Mouse (Mus musculus) intestine, postnatal 0 days (tissue): ENCODE results near the gene 4931414P19Rik. TPM values are rescaled to one million over a fixed set of nuclear protein-coding genes. Genes with fewer than 3 reads are reported as not detected.
A peak's percentile ranks its signal among the peaks of the same experiment; 100 is the strongest.

Experiments used
- ATAC-seq: fragments of 200-750 bp; cut with Nextera tagmentation; 2 replicates; pipeline ENCODE4 v1.8.0; 2017; ENCODE audit warnings: mild to moderate bottlenecking, moderate TSS enrichment, moderate library complexity
- H3K27ac ChIP-seq: fragments of 300-500 bp; sonication (generic); 2 replicates; pipeline ENCODE4 v1.5.1; 2014; ENCODE audit warnings: mild to moderate bottlenecking, low read depth, low read length, moderate library complexity
- H3K27me3 ChIP-seq: fragments of 300-500 bp; sonication (generic); replicated peaks from 2 replicates; pipeline ENCODE4 v1.6.1; 2014; ENCODE audit warnings: low read length, mixed read lengths; ENCODE audit not compliant: control insufficient read depth, insufficient read depth
- H3K36me3 ChIP-seq: fragments of 300-500 bp; sonication (generic); 2 replicates; pipeline ENCODE4 v1.6.1; 2014; ENCODE audit warnings: mild to moderate bottlenecking, moderate library complexity; ENCODE audit not compliant: control insufficient read depth, insufficient read depth
- H3K4me1 ChIP-seq: fragments of 300-500 bp; sonication (generic); replicated peaks from 2 replicates; pipeline ENCODE4 v1.6.1; 2014; ENCODE audit warnings: antibody characterized with exemption, low read length, mixed read lengths; ENCODE audit not compliant: control insufficient read depth, insufficient read depth
- H3K4me2 ChIP-seq: fragments of 300-500 bp; sonication (generic); replicated peaks from 2 replicates; pipeline ENCODE4 v1.6.1; 2014; ENCODE audit warnings: low read depth, mild to moderate bottlenecking, moderate library complexity
- H3K4me3 ChIP-seq: fragments of 300-500 bp; sonication (generic); 2 replicates; pipeline ENCODE4 v1.5.1; 2014; ENCODE audit warnings: low read depth, low read length
- H3K9ac ChIP-seq: fragments of 300-500 bp; sonication (generic); 2 replicates; pipeline ENCODE4 v1.6.1; 2014; ENCODE audit warnings: mild to moderate bottlenecking, low read depth, low read length
- H3K9me3 ChIP-seq: fragments of 300-500 bp; sonication (generic); 2 replicates; pipeline ENCODE4 v1.6.1; 2016; ENCODE audit warnings: mixed run types; ENCODE audit not compliant: control insufficient read depth
- CTCF ChIP-seq: sonication (generic); IDR thresholded peaks from 2 replicates; pipeline ENCODE4 v1.5.1; 2016; ENCODE audit warnings: low read depth, mild to moderate bottlenecking, control low read depth, antibody characterized with exemption, moderate library complexity
- WGBS: fragments of 180-500 bp; shearing (Covaris S2); extraction: QIAGEN DNeasy Blood & Tissue Kit; methylation state at CpG from one replicate; pipeline ENCODE4 v1.1.7; 2014; 5-methylcytosine and 5-hydroxymethylcytosine counted together
- polyA plus RNA-seq: library from polyadenylated mRNA; unstranded; fragments of >200 nt; fragmentation: Nextera tagmentation; extraction: Ambion mirVana; gene quantifications from 2 replicates; pipeline ENCODE4 v1.2.1, GENCODE M21; 2015

Gene 4931414P19Rik
- polyA plus RNA-seq, 1 experiment from 2014 or later, result 2.9 TPM

DNA sequence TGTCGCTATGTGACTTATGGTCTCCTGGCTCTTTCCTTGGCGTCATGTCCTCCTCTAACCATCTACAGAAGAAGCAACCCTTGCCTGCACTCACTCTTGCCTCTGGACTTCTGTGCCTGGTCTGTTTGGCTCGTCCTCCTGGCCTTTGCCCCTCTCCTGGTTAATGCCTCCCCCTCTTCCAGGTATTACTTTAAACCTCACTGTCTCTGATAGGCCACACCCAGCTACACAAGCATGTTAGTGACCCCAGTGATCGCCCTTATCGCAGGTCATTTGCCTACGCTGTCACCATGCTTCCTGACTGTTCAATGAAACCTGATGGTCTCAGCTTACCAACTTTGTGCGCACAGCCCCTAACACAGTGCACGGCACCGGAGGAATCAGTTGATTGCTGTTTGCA is 23.3 kb downstream of the 4931414P19Rik start:
- TF ChIP-seq CTCF, result no peak
- H3K4me1 ChIP-seq, result no peaks in the 10 kb centered on the region
- no peaks in the 10 kb centered on the region for H3K27me3 ChIP-seq
- WGBS, result 70% methylated on average over 9 of the region's 9 CpGs
- no peak overlapping the region for H3K4me3 ChIP-seq
- H3K27ac ChIP-seq, result no peak overlapping the region
- H3K36me3 ChIP-seq, result peaks cover 3% of the 10 kb centered on the region; the same call in 1 of the 2 replicates
- H3K9me3 ChIP-seq, result no peaks in the 10 kb centered on the region
- no peak overlapping the region for H3K4me2 ChIP-seq
- H3K9ac ChIP-seq, result no peak overlapping the region
- 0 out of 2 replicates have a peak, but pooled peaks have one; percentile 29 for ATAC-seq

DNA sequence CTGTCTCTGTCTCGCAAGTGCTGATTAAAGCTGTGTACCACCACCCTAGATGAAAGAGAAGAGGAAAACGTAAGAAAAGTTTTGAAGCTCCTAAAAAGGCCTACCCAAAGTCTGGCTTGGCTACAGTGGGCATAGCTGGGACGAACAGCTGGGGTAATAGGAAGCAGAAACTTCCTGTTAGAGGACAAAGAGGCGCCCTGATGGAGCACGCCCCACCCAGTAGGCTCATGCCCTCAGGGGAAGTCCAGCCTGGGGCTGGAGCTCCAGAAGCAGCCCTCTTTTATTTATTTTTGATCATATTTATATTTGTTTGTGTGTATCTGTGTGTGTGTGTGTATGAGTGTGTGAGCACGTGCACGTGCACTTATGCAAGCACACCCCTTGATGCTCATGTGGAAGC is 26.2 kb downstream of the 4931414P19Rik start:
- 0 out of 2 replicates have a peak, but pooled peaks cover under 1% of the 10 kb centered on the region for H3K4me1 ChIP-seq
- WGBS, result 73% methylated on average over 7 of the region's 7 CpGs

DNA sequence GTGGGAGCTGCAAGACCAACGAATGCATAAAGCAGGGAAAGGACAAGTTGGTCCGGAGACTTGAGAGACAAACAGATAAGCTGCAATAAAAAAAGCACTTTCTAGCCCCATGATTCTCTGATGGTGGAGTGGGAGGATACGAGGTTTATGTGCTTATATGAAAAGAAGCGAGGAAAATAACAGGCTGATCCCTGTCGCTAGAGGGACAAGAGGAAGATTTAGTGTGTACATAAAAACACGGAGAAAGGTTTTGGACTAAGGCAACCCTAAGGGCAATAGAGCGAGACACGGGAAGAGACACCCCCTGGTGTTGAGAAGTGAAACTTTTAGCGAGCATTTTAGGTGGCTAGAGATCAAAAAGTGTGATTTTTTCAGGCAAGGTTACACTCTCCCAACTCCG is 27.7 kb downstream of the 4931414P19Rik start:
- Histone ChIP-seq H3K4me1 (0 out of 2 replicates have a peak, but pooled peaks cover 13% of the 10 kb centered on the region), H3K9me3 (no peaks in the 10 kb centered on the region), H3K27ac (peak overlapping the region; percentile 76; the same call in 1 of the 2 replicates), H3K27me3 (no peaks in the 10 kb centered on the region), H3K4me2 (peak overlapping the region; percentile 97), H3K36me3 (no peaks in the 10 kb centered on the region), H3K9ac (peak overlapping the region; percentile 84; the same call in 1 of the 2 replicates), H3K4me3 (peak overlapping the region; percentile 78)
- under 1% methylated on average over 10 of the region's 10 CpGs for WGBS
- no peak for ATAC-seq
- peak; percentile 80 for TF ChIP-seq CTCF

More for the DNA sequence above, 26.2 kb downstream of the 4931414P19Rik start:
- no peaks in the 10 kb centered on the region for H3K36me3 ChIP-seq
- H3K4me3 ChIP-seq, result no peak overlapping the region
- no peak overlapping the region for H3K4me2 ChIP-seq
- no peak for ATAC-seq
- no peak overlapping the region for H3K9ac ChIP-seq
- no peak for TF ChIP-seq CTCF
- H3K27me3 ChIP-seq, result no peaks in the 10 kb centered on the region
- no peaks in the 10 kb centered on the region for H3K9me3 ChIP-seq
- no peak overlapping the region for H3K27ac ChIP-seq

DNA sequence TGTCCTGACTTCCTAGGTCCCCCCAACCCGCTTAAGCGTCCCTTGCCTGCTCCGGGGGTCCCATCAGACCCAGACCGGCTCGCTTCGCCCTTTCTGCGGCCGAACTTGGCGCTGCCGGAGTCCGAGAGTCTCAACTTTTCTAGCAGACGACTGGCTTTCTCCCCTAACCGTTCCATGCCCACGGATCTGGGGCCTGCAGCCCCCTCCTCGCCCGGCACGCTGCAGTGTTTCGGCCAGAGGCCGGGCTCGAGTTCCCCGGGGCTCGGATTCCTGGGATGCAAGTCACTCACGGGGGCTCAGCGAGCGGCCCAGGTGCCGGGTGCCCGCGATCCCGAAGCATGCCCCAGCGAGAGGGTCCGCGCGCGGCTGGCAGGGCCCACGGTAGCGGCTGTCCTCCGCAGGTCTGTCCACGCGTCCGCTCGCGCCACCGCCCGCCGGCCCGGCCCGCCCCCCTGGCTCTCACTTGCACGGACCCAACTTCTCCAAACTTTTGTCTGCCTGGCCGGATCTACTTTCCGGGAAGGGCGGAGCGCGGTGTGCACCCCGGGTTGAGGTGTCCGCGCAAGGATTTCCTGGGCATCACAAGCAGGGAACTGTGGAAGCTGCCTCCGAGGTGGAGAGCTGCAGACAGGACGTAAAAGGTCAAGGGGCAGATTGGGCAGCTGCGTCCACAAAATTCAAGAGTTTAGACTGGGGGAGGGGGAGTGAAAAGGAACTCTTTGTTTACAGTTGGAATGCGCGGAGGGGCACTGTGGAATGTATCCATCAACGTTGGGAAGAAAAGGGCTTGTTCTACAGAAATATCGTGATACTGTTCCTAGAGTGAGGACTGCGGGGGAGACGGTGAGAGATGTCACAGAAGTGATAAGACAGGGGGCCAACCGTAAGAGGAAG is 28.5 kb downstream of the 4931414P19Rik start, which contains the start of gene Ajuba:
Ajuba (minus strand) TSS at position 470 of the 894 bp plus-strand sequence.
- Histone ChIP-seq H3K4me3 (peak within 1 kb of the TSS; percentile 78), H3K27ac (peak within 1 kb of the TSS; percentile 76), H3K9me3 (no peaks in the 10 kb centered on the region), H3K4me2 (peak within 1 kb of the TSS; percentile 97), H3K36me3 (no peaks in the 10 kb centered on the region), H3K4me1 (0 out of 2 replicates have a peak, but pooled peaks cover 15% of the 10 kb centered on the region), H3K27me3 (no peaks in the 10 kb centered on the region), H3K9ac (peak within 1 kb of the TSS; percentile 84)
- ATAC-seq, result peak; percentile 28; the same call in 1 of the 2 replicates
- WGBS, result under 1% methylated on average over 66 of the region's 66 CpGs
- TF ChIP-seq CTCF, result no peak

DNA sequence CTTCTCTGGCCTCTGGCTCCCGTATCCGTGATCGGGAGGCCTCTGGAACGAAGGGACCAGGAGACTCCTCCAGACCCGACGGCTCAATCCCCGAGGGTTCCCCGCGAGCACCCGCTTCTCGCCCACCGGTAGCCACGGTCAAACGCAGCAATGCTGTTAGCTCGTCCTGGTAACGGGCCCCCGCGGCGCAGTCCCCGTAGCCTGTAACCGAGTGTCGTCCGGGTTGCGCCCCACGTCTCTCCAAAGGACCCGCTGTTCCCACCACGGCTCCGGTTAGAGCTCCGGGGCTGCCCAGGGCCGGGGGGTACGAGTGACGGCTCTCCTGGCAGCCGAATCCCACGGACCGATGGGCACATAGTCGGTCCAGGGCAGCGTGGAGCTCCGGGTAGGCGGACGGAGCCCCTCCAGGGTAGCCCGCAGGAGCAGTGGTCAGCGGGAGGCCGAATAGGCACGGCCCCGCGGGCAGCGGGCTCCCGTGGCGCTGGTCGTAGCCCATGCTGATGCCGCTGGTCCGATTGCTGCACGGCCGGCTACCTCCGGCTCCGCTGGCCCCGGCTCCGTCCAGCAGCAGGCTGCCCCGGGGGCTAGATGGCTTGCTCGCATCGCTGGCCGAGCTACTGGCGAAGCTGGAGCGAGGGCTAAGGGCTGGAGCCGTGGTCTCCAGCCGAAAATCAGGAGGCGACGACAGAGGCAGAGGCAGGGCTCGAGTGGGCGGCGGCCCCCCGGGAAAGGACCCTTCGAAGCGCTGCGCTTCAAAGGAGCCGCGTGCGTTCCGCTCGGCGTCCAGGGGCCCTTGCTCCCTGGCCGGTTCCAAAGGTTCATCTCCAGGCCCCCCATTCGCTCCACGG is 29.3 kb downstream of the 4931414P19Rik start:
- ATAC-seq, result no peak
- Histone ChIP-seq H3K9ac (peak overlapping the region; percentile 84), H3K36me3 (no peaks in the 10 kb centered on the region; the same call in 1 of the 2 replicates), H3K27ac (peak overlapping the region; percentile 76), H3K4me1 (0 out of 2 replicates have a peak, but pooled peaks cover 15% of the 10 kb centered on the region), H3K27me3 (no peaks in the 10 kb centered on the region), H3K4me3 (peak overlapping the region; percentile 78), H3K4me2 (peak overlapping the region; percentile 97), H3K9me3 (no peaks in the 10 kb centered on the region)
- under 1% methylated on average over 84 of the region's 84 CpGs for WGBS
- no peak for TF ChIP-seq CTCF
